Mouse (Mus musculus): ENCODE results near the gene Cyp2c23.

Gene Cyp2c23

GRCm38 (mm10) chr19:44023066-44023465, 5.9 kb downstream of the Cyp2c23 start:
- DNase-seq = no peak

- DNase-seq = peak; percentile 67
These were observed 7.5 kb downstream of the Cyp2c23 start for GRCm38 (mm10) chr19:44021502-44021901.

- no peak for DNase-seq
These were observed 9.3 kb downstream of the Cyp2c23 start for GRCm38 (mm10) chr19:44019739-44020138.

- no peak for DNase-seq
These were observed 15.1 kb downstream of the Cyp2c23 start for GRCm38 (mm10) chr19:44013862-44014261.

GRCm38 (mm10) chr19:44008784-44009183, 20.2 kb downstream of the Cyp2c23 start:
- no peak for DNase-seq

- DNase-seq = no peak
These were observed 21.8 kb downstream of the Cyp2c23 start for GRCm38 (mm10) chr19:44007186-44007585.

GRCm38 (mm10) chr19:44005025-44005424, 24.0 kb downstream of the Cyp2c23 start:
- DNase-seq = no peak

- no peak for DNase-seq
These were observed 24.7 kb downstream of the Cyp2c23 start for GRCm38 (mm10) chr19:44004261-44004660.

GRCm38 (mm10) chr19:44000720-44001119, 28.3 kb downstream of the Cyp2c23 start:
- no peak for DNase-seq

- DNase-seq = no peak
These were observed 28.9 kb downstream of the Cyp2c23 start for GRCm38 (mm10) chr19:44000061-44000460.

- DNase-seq = no peak
These were observed 30.0 kb downstream of the Cyp2c23 start for GRCm38 (mm10) chr19:43998802-43999527.

GRCm38 (mm10) chr19:43998101-43998500, 30.9 kb downstream of the Cyp2c23 start:
- no peak for DNase-seq

- no peak for DNase-seq
These were observed 33.6 kb downstream of the Cyp2c23 start for GRCm38 (mm10) chr19:43995427-43995826.

GRCm38 (mm10) chr19:43992464-43992863, 36.5 kb downstream of the Cyp2c23 start:
- no peak for DNase-seq

- DNase-seq = no peak
These were observed 38.6 kb downstream of the Cyp2c23 start for GRCm38 (mm10) chr19:43990362-43990761.

GRCm38 (mm10) chr19:43986069-43986794, 42.8 kb downstream of the Cyp2c23 start, which contains the start of gene Cpn1:
Gene Cpn1, minus strand, starts transcription at chr19:43986556.
- peak; percentile 69 for DNase-seq

- no peak for DNase-seq
These were observed 47.0 kb downstream of the Cyp2c23 start for GRCm38 (mm10) chr19:43981992-43982391.

GRCm38 (mm10) chr19:43980711-43981110, 48.3 kb downstream of the Cyp2c23 start:
- DNase-seq = no peak

GRCm38 (mm10) chr19:43977799-43978198, 51.2 kb downstream of the Cyp2c23 start:
- no peak for DNase-seq

GRCm38 (mm10) chr19:43976661-43977060, 52.3 kb downstream of the Cyp2c23 start:
- DNase-seq = no peak

GRCm38 (mm10) chr19:43974221-43974620, 54.8 kb downstream of the Cyp2c23 start:
- no peak for DNase-seq

- no peak for DNase-seq
These were observed 55.3 kb downstream of the Cyp2c23 start for GRCm38 (mm10) chr19:43973711-43974110.

- no peak for DNase-seq
These were observed 56.9 kb downstream of the Cyp2c23 start for GRCm38 (mm10) chr19:43972129-43972528.

GRCm38 (mm10) chr19:43968436-43969026, 60.5 kb downstream of the Cyp2c23 start:
- DNase-seq = no peak

All from kidney, adult 18-20 months (tissue).